Mouse (Mus musculus) cerebellum, adult (tissue): Measurements from ENCODE around the gene Prkag2.
A peak's percentile ranks its signal among the peaks of the same experiment; 100 is the strongest.

Experiments
- ATAC-seq: cut with Nextera tagmentation; 2 replicates; pipeline ENCODE4 v1.9.2; 2017; ENCODE audit warnings: mild to moderate bottlenecking, moderate library complexity, mixed read lengths; ENCODE audit not compliant: insufficient number of reproducible peaks, low FRiP score, low TSS enrichment

Gene Prkag2

DNA sequence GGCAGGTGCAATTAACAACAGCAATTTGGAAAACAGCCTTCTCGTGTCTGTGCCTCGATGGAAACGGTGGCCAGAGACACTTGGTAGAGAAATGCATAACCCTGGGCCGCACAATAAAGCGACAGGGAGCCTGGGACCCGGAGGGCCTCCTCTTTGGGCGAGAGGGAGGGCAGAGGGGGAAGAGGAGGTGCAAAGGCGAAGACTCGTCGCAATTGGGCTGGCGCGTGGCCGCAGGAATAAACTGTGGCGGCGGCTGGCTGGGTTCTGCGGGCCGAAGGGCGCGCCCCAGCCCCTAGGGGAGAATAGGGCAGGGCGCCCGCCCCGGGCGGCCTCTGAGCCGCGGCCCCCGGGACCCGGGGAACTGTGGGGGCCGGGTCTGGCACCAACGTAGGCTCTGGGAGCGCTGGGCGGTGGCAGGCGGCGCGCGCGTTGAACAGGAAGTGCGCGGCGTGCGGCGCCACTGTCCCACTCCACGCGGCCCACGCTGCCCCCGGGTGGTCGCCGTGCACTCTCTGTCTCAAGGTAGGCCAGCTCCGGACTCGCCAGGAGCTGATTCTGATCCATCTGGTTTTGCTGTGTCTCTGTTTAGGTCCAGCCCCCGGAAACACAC, at the start of gene Prkag2:
TSS of gene Prkag2 (minus strand) at position 127 of the 610 bp plus-strand sequence.
- ATAC-seq, result peak; percentile 21; the same call in 1 of the 2 replicates

DNA sequence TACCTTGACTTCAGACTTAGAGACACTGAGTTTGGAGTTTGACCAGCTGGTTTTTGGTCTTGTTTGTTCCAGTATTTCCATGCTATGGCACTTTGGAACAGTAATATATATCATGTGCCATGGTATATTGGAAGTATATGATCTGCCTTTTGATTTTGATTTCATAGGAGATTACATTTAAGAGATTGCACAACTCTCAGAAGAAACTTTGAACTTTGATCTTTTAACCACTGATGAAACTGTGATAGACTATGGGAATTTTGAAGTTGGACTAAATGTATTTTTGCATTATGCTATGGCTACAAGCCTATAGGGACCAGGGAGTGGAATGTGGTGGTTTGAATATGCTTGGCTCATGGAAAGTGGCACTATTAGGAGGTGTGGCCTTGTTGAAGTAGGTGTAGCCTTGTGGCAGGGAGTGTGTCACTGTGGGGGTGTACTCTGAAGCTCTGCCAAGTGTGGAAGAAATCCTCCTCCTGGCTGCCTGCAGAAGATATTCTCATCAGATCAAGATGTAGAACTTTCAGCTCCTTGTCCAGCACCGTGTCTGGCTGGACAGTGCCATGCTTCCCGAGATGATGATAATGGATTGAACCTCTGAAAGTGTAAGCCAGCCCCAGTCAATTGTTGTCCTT, 49.0 kb upstream of the Prkag2 start:
- no peak for ATAC-seq

- ATAC-seq, result no peak
Measured at GRCm38 (mm10) chr5:25146705-25147104, 46.3 kb upstream of the Prkag2 start.

- ATAC-seq, result no peak
Measured at GRCm38 (mm10) chr5:25127865-25128264, 27.4 kb upstream of the Prkag2 start.

- no peak for ATAC-seq
Measured at GRCm38 (mm10) chr5:25125884-25126560, 25.6 kb upstream of the Prkag2 start.

DNA sequence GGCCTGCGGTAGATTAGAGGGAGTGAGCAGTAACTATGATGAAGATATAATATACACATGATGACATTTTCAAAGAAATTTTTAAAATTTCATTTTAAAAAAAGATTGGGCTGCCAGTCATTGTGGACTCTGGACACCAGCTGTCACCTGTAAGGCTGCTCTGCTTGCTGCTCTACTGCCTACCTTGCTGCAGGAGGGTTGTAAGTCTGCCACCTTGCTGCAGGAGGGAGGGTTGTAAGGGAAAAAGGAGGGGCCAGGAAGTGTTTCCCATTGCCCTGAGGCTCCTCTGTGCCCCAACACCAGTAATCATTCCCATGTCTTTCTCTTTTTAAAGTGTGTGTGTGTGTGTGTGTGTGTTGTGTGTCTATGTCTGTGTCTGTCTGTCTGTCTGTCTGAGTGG, 22.1 kb upstream of the Prkag2 start:
- ATAC-seq, result no peak

- ATAC-seq, result no peak
Measured at GRCm38 (mm10) chr5:25119148-25119547, 18.7 kb upstream of the Prkag2 start.

DNA sequence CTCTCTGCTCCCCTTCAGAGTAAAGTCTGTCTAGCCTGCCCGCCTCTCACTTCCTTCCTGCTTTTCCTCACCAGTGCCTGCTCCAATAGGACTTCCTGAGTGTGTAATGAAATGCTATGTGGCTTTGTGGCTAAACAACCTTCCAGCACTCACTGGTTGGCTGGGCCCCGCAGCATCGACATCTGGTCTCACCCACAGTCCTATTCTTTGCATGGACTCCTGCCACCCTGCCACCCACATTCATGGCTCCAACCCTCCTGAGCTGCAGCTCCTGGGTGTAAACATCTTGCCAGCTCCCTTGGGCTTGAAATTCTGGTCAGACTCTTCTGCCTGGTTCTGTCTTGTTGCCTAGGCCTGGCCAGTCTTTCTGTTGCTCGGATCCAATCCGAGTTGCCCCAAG, 15.6 kb upstream of the Prkag2 start:
- no peak for ATAC-seq

GRCm38 (mm10) chr5:25115216-25115615, 14.8 kb upstream of the Prkag2 start:
- ATAC-seq, result no peak

- ATAC-seq, result no peak
Measured at GRCm38 (mm10) chr5:25114110-25114509, 13.7 kb upstream of the Prkag2 start.

- ATAC-seq, result no peak
Measured at GRCm38 (mm10) chr5:25110314-25110713, 9.9 kb upstream of the Prkag2 start.

DNA sequence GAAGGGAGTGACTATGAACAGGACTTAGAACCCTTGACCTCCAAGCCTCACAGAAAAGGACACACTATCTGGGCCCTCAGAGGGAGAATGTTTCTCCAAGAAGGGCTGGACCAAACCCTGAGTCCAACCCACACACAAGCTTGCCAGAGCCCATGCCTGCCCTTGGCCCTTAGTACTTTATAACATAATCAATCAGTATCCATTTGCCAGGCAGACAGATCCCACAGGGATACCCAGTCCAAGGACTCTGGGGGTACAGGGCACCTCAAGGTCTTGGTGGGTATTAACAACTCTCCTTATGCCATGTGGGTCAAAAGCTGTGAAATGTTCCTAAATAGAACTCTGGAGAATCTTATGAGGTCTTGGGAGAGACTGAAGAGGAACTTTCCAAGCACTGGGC, 5.3 kb upstream of the Prkag2 start:
- no peak for ATAC-seq

GRCm38 (mm10) chr5:25101126-25101523, 683 bp upstream of the Prkag2 start:
- 0 out of 2 replicates have a peak, but pooled peaks have one; percentile 9 for ATAC-seq

GRCm38 (mm10) chr5:25100157-25100515, 306 bp downstream of the Prkag2 start:
- no peak for ATAC-seq

DNA sequence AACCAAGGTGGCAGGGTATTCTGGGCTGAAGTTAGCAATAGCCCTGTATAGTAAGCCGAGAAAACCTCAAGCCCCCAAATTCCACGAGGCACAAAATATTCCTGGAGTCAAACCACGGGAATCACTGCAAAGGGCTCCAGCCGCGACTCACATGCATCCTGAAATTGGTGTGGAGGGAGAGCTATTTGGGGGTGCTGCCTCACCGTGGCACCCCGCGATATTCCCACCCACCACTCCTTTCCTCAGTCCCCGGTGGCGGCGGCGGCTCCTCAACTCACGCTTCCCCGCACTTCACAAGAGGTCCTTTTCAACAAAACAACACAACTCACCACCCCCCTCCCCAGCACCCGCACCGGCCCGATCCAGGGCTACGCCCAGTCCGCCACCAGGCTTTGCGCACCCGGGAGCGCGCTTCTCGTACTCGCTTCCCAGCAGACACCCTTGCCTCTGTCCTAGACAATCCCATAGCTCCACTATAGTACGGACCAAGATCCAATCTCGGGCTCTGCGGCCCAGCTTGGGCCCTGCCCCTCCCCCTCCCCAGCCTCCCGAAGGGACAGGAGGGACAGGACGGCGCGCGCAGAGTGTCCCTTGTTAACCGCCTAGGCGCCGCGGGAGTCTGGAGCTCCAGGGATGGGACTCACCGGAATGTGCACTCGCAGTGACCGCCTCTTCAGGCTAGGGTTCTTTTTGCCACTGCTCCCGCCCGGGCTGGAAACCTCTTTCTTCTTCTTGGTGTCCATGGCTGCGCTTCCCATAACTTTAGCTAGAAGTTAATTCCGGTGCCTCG, 880 bp downstream of the Prkag2 start:
- ATAC-seq, result peak; percentile 38

- no peak for ATAC-seq
Measured at GRCm38 (mm10) chr5:25097891-25098290, 2.6 kb downstream of the Prkag2 start.

DNA sequence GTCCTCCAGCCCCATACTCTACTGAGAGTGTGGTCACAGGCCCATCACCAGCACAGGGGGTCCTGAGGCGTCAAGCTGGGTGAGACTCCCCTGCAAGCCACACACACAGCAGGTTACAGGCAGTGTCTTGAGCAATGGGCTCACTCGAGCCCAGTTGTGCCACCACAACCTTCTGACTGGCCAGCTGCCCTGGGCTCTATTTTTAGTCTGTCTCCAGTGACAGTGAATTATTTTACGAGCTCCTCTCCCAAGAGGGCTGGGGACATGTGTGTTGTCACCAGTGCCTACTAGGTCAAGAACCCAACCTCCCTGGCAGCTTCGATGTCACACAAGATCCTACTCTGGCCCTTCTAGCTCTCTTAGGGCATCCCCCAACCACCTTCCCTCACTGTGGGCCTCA, 4.0 kb downstream of the Prkag2 start:
- no peak for ATAC-seq

DNA sequence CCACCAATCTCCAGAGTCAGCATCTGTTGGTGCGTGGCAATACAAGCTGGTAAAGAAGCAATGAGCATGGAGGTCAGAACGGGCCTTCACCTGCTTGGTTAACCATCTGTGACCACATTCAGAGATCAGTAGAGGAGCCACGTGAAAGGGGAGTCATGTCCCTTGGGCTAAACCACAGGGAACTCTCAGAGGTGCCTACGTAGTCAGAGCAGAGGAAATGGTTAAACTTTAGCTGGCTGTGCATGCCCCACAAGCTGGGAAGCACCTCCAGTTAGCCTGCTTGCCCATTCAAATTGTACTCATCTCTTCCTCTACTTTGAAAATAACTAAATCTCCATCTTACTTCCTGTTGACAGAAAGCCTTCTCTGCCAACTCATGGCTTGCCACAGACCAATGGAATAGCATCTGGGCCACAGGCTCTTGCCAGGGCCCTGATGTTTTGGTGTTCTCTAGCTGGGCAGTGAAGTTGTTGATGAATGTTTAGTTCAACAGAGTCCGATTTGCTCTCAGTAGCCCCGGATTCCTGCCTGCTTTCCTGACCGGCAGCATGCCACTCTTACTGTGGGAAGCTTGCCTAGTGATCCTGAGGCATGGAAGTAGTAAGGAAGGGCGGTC, 7.7 kb downstream of the Prkag2 start:
- no peak for ATAC-seq

DNA sequence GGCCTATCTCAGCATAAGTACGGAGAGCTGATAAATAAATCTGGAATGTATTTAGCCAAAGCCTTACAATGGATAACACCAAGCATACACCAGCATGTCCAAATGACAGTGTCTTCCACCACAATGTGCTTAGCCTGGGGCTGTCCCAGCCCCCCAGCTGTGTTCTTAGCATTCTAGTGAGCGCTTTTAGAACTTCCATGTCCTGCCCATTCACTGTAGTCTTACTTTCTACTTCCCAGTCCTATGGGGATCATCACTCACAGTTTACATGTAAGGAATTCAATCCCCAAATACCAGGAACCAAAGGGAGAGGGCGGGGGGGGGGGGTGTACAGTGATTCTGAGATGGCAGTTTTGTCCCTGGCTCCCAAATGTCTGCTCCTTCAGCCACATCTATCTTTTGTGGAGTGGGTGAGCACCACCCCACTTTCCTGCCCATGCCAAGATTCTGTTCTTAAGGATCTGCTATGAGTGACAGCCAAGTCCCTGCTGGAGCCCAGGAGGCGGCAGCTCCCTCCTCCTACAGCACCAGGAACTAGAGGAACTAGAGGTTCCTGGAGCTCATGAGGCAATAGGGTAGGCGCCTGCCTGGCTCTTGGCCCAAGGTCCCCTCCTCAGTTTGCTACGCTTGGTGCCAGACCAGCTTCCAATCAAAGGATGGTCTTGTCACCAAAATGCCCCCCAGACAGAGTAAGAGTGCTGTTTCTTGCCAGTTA, 11.0 kb downstream of the Prkag2 start:
- no peak for ATAC-seq

GRCm38 (mm10) chr5:25088633-25089032, 11.8 kb downstream of the Prkag2 start:
- no peak for ATAC-seq
